ENCODE assay signal across 11 mouse cellular contexts in genomic region chr17:63171264-63171663, GRCm38 (mm10).
DNase-seq lines count a peak whose midpoint lies in the region; ATAC-seq lines count a peak whose summit lies in the region.
"Had no signal": no experiment of that assay in that cellular context is flagged by ENCODE, and none has a peak within 500 bp of the region (broad histone marks: within the 10 kb centered on the region; RNA-seq: fewer than 3 reads in every experiment).

No protein-coding gene starts in this region.

- no peak for DNase-seq in neural tube, embryonic 11.5 days (ENCODE audit: low spot score)
- peak; percentile 33 for DNase-seq in retina, embryonic 14.5 days (ENCODE audit: low spot score)
- DNase-seq in heart, adult 18-20 months, result no peak
- DNase-seq in adrenal gland, adult 2 months, result no peak
- DNase-seq: adrenal gland, postnatal 36 days; cerebellum, adult 11 months had no signal

- no peak overlapping the region for H3K4me3 ChIP-seq in forebrain, embryonic 12.5 days (replicated peaks)
- H3K4me3 ChIP-seq in forebrain, embryonic 16.5 days (replicated peaks; ENCODE audit: low read length), result no peak overlapping the region
- H3K4me3 ChIP-seq in neural tube, embryonic 11.5 days (ENCODE audit: low read depth, low read length), result no peak overlapping the region
- H3K4me3 ChIP-seq in neural tube, embryonic 15.5 days (replicated peaks), result no peak overlapping the region
- H3K4me3 ChIP-seq: megakaryocyte, embryonic 14.5 days had no signal

- H3K4me1 ChIP-seq in forebrain, embryonic 12.5 days, result peaks cover 32% of the 10 kb centered on the region
- H3K4me1 ChIP-seq in forebrain, embryonic 16.5 days (replicated peaks; ENCODE audit: control insufficient read depth, insufficient read depth, low read length), result peaks cover 10% of the 10 kb centered on the region
- H3K4me1 ChIP-seq in neural tube, embryonic 11.5 days (ENCODE audit: control insufficient read depth, insufficient read depth, low read length), result peaks cover 6% of the 10 kb centered on the region
- H3K4me1 ChIP-seq in neural tube, embryonic 15.5 days, result peaks cover 22% of the 10 kb centered on the region

- no peak overlapping the region for H3K9ac ChIP-seq in forebrain, embryonic 12.5 days
- no peak overlapping the region for H3K9ac ChIP-seq in forebrain, embryonic 16.5 days (replicated peaks; ENCODE audit: low read depth, low read length)
- no peak overlapping the region for H3K9ac ChIP-seq in neural tube, embryonic 11.5 days (ENCODE audit: low read length)
- H3K9ac ChIP-seq in neural tube, embryonic 15.5 days (replicated peaks), result no peak overlapping the region

- ATAC-seq in forebrain, embryonic 12.5 days (ENCODE audit: low FRiP score), result peak; percentile 37; the same call in 1 of the 2 replicates
- no peak for ATAC-seq in forebrain, embryonic 16.5 days
- ATAC-seq in neural tube, embryonic 11.5 days (ENCODE audit: insufficient read depth, low FRiP score, low TSS enrichment), result peak; percentile 51; the same call in 1 of the 2 replicates
- ATAC-seq in neural tube, embryonic 15.5 days (ENCODE audit: low FRiP score), result no peak
- ATAC-seq in erythroblast, adult 5-6 weeks (replicated peaks; ENCODE audit: low FRiP score, poor library complexity, severe bottlenecking), result no peak

- peaks cover 45% of the 10 kb centered on the region for H3K27me3 ChIP-seq in forebrain, embryonic 12.5 days
- H3K27me3 ChIP-seq in forebrain, embryonic 16.5 days (replicated peaks; ENCODE audit: control insufficient read depth, insufficient read depth, low read length), result no peaks in the 10 kb centered on the region
- H3K27me3 ChIP-seq in neural tube, embryonic 11.5 days (ENCODE audit: control insufficient read depth, insufficient read depth, low read length), result no peaks in the 10 kb centered on the region
- no peaks in the 10 kb centered on the region for H3K27me3 ChIP-seq in neural tube, embryonic 15.5 days (replicated peaks)
- H3K27me3 ChIP-seq: megakaryocyte, embryonic 14.5 days had no signal

- H3K27ac ChIP-seq in forebrain, embryonic 12.5 days, result 0 out of 2 replicates have a peak overlapping the region, but pooled peaks have one; percentile 19
- H3K27ac ChIP-seq in forebrain, embryonic 16.5 days (ENCODE audit: low read length), result no peak overlapping the region
- no peak overlapping the region for H3K27ac ChIP-seq in neural tube, embryonic 11.5 days (ENCODE audit: low read depth, low read length)
- H3K27ac ChIP-seq in neural tube, embryonic 15.5 days (replicated peaks), result no peak overlapping the region

- H3K4me2 ChIP-seq in forebrain, embryonic 12.5 days, result no peak overlapping the region
- no peak overlapping the region for H3K4me2 ChIP-seq in forebrain, embryonic 16.5 days (ENCODE audit: low read length)
- H3K4me2 ChIP-seq in neural tube, embryonic 11.5 days (ENCODE audit: low read depth), result no peak overlapping the region
- no peak overlapping the region for H3K4me2 ChIP-seq in neural tube, embryonic 15.5 days

- no peaks in the 10 kb centered on the region for H3K9me3 ChIP-seq in forebrain, embryonic 12.5 days
- no peaks in the 10 kb centered on the region for H3K9me3 ChIP-seq in forebrain, embryonic 16.5 days (ENCODE audit: control insufficient read depth, low read length)
- no peaks in the 10 kb centered on the region for H3K9me3 ChIP-seq in neural tube, embryonic 11.5 days (ENCODE audit: control insufficient read depth, low read length)
- no peaks in the 10 kb centered on the region for H3K9me3 ChIP-seq in neural tube, embryonic 15.5 days (replicated peaks)
- H3K9me3 ChIP-seq: megakaryocyte, embryonic 14.5 days had no signal

- 16% methylated on average over 5 of the region's 5 CpGs for WGBS in forebrain, embryonic 12.5 days
- WGBS in forebrain, embryonic 16.5 days, result 8% methylated on average over 5 of the region's 5 CpGs
- 11% methylated on average over 5 of the region's 5 CpGs for WGBS in neural tube, embryonic 11.5 days
- 30% methylated on average over 5 of the region's 5 CpGs for WGBS in neural tube, embryonic 15.5 days

- no peaks in the 10 kb centered on the region for H3K36me3 ChIP-seq in forebrain, embryonic 12.5 days (replicated peaks)
- H3K36me3 ChIP-seq in forebrain, embryonic 16.5 days (ENCODE audit: control insufficient read depth, insufficient read depth), result no peaks in the 10 kb centered on the region
- H3K36me3 ChIP-seq in neural tube, embryonic 11.5 days (ENCODE audit: control insufficient read depth, insufficient read depth, low read length), result no peaks in the 10 kb centered on the region
- no peaks in the 10 kb centered on the region for H3K36me3 ChIP-seq in neural tube, embryonic 15.5 days

Comparison
In these comparisons a context has a peak if more than half of its experiments do, and no peak if none do; other contexts are left out.
1. ATAC-seq: peak in forebrain, embryonic 12.5 days (single experiment) and neural tube, embryonic 11.5 days (single experiment); none in forebrain, embryonic 16.5 days (single experiment), neural tube, embryonic 15.5 days (single experiment) and erythroblast, adult 5-6 weeks (single experiment).